Mouse (Mus musculus): Measurements from ENCODE around the gene Csk.

DNA sequence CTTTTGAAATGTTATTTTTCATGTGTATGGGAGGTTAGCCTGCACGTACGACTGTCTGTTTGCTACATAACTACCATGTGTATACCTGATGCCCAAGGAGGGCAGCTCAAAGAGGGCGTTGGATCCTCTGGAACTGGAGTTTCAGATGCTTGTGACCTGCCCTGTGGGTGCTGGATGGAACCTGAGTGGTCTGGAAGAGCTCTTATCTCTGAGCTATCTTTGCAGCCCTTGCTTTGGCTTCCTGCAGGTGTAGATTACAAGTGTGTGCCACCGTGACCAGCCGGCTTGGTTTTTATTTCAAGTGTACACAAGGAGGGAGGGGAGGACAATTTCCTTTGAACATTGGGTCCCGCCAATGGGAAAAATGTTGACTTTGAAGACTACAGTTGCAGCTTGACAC is 7.1 kb upstream of the Csk start:
- no peak for TF ChIP-seq CTCF (IDR thresholded peaks at IDR 0.05; ENCODE audit: borderline replicate concordance, extremely low read depth, insufficient read depth, insufficient read length)
- TF ChIP-seq POLR2A (IDR thresholded peaks at IDR 0.05; ENCODE audit: borderline replicate concordance, extremely low read depth, insufficient read depth, insufficient read length, poor library complexity, severe bottlenecking) = no peak

Measured in brain, embryonic 14.5 days (tissue).